Mouse (Mus musculus) frontal cortex, adult (tissue): Measurements from ENCODE around the gene Gm12184.
"Not testable (repeated sequence)": the region's sequence is repeated elsewhere in the genome, so short reads cannot be mapped to it uniquely, and the experiment has no call there.

ENCODE experiments used
- ATAC-seq: cut with Nextera tagmentation; 2 replicates; pipeline ENCODE4 v1.9.2; 2017; ENCODE audit warnings: mild to moderate bottlenecking, moderate library complexity, mixed read lengths; ENCODE audit not compliant: low TSS enrichment

The Gm12184 gene

DNA sequence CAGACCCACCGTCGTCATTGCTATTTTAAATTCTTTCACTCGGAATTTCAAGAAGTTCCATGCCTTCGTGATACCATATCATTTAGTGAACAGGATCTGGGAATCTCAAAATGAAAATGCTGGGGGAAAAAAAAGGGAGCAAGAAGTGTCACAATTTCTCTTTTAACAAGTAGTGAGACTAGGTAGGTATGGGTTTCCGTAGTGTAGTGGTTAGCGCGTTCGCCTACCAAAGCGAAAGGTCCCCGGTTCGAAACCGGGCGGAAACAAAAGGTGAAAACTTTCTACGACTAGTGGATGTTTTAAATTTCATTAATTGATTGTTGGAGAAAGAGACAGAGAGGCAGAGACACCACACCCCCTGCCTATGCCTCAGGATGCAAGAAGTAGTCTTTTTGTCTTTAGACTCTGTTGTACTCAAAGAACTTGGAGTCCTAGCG, 2.9 kb downstream of the Gm12184 start:
- ATAC-seq, result peak; percentile 48; the same call in 1 of the 2 replicates

DNA sequence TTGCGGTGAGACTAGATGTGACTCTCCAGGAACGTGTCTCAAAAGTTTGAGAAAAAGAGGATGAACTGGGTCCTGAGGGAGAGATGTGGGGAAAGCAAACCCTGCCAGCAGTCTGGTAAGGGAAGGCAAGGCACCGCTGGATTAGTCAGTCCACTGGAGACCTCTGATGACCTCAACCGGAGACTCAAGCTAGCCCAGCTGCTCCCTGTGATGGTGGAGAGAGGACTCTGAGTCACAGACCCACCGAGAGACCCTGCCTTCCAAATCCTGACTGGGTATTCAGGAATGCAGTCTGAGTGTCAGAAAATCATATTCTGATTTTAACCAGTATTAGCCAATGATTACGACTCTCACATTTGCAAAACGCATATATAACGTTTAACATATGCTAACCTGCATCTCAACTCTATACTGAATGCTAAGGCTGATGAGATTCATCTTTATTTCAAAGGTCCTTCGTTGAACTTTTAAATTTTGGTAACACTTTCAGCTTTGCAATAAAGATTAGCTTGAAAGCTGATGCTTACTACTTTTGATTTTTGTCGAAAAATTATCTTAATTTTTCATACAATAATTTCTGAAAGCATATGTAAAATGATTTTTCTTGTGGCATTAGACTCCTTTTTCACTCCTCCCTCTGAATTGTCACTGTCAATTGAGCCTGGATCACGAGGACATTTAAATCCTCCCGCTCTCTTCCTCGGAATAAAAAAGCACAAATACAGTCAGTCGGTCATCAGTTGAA, 3.5 kb downstream of the Gm12184 start:
- ATAC-seq, result no peak

GRCm38 (mm10) chr11:48821299-48821698, 5.2 kb downstream of the Gm12184 start:
- not testable (repeated sequence) for ATAC-seq

DNA sequence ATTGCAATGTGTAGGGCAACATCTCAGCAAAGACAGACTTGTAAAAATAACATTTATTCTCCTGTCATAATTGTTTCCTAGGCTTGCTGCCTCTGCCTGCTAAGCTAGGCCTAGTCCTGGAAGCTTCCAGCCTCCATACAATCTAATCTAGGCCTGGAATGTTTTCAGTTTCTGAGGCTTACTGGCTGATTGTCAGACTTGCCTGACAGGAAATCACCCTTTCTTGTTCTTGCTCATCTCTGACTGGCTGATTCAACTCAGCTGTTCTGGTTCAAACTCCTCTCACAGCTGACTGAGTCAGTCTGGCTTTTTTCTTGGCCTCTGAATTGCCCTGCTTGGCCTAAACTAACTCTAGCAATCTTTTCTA, 6.2 kb downstream of the Gm12184 start:
- ATAC-seq, result no peak

DNA sequence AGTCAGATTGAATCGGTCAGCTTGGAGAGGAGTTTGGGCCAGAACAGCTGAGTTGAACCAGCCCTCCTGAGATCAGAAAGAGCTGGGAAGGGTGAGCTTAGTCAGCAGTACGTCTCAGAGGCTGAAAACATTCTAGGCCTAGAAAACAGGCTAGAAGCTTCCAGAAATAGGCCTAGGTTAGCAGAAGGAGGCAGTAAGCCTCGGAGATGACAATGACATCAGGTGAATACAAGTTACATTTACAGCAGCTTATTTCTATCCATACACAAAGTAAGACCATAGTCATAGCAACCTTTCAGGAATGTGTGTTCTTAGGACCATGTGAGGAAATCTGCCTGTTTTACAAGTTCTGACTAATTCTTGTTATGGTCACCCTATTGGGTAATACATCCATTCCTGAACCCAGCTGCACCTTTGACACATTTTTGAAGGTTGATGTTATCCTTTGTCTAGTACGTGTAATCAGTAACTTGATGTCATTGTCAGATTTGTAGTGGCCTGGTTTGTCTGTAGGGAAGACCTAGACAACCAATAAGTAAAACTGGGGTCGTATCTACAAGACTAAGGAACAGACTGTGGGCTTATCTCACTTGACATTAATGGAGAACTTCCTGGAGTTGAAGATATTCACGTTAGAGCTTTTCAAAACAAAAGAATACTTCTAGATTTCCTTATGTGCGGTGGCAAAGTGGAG, 6.7 kb downstream of the Gm12184 start:
- no peak for ATAC-seq

GRCm38 (mm10) chr11:48818346-48818745, 8.1 kb downstream of the Gm12184 start:
- ATAC-seq, result peak; percentile 45

DNA sequence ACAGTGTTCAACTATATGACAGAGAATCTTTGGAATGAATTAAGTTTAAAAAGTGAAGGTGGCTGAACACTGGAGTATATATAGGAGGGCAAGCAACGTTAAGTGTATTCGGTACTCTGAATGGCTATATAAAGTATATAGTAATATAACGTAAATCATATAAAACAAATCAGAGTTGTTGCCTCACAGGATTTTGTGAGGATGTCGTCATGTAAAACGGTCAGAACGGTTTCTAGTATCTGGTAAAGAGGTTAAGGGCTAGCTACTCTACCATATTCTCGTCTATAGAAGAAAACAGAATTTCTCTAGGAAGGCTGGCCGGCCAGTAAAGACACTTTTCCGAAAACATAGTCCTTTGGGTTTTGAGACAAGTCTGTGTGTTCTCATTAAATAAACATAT, 8.7 kb downstream of the Gm12184 start:
- no peak for ATAC-seq

DNA sequence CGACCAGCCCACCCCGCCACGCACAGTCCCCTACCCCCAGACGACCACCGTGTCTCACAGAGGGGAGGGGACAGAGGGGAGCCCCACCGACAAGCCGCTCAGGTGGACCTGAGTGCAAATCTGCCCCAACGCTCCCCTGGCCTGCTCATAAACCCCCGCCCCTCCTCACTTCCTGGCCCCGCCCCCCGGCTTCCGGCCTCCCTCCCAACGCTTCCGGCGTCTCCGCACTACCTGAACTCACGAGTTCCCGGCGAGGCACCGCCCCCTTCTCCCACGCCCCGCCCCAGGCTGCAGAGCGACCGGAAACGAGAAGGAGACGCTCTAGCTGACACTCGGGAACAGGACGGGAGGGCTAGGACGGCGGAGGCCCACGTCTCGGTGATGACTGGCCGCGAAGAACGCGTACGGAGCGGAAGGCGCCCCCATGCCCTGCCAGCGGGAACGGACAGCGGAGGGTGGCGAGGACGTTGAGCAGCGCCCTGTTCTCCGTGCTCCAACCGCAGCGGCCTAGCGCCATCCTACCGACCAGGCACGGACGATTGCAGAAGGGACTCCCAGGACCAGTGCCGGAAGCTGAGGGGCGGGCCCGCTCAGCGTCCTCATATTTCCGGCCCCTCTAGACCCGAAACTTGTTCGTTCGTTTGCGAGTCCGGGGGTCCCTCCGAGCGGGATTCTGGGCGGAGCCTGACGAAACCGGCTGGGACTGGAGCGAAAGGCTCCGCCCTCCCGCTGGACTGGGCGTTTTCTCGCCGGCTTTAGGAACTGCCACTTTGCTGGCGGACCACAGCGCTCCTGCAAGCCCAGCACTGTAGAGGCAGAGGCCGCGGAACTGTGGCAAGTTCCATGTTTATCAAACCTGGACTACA, 9.4 kb downstream of the Gm12184 start, which contains the start of gene Trim41:
Gene Trim41, minus strand, starts transcription at position 554 of the 866 bp plus-strand sequence.
- ATAC-seq, result peak; percentile 92

- no peak for ATAC-seq
Measured at GRCm38 (mm10) chr11:48816281-48816781, 10.1 kb downstream of the Gm12184 start.

GRCm38 (mm10) chr11:48815851-48816250, 10.6 kb downstream of the Gm12184 start:
- ATAC-seq, result no peak

GRCm38 (mm10) chr11:48813782-48814181, 12.7 kb downstream of the Gm12184 start:
- no peak for ATAC-seq

DNA sequence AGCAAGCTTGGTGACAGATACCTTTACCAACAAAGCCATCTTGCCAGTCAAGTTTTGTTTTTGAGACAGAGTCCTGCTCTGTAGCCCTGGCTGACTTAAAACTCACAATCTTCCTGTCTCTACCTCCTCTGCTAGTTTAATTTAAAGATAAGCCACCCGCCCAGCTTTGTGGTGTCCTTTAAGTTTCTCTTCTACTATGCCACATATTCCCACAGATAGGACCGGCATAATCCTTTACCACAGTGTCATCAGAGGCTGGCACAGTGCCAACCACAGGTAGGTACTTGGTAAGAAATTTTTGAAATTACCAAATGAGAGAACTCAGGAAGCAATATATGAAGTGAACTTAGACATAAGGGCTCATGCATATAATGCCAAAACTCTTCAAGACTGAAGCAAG, 16.3 kb downstream of the Gm12184 start:
- no peak for ATAC-seq

GRCm38 (mm10) chr11:48809434-48809830, 17.0 kb downstream of the Gm12184 start:
- ATAC-seq, result no peak

DNA sequence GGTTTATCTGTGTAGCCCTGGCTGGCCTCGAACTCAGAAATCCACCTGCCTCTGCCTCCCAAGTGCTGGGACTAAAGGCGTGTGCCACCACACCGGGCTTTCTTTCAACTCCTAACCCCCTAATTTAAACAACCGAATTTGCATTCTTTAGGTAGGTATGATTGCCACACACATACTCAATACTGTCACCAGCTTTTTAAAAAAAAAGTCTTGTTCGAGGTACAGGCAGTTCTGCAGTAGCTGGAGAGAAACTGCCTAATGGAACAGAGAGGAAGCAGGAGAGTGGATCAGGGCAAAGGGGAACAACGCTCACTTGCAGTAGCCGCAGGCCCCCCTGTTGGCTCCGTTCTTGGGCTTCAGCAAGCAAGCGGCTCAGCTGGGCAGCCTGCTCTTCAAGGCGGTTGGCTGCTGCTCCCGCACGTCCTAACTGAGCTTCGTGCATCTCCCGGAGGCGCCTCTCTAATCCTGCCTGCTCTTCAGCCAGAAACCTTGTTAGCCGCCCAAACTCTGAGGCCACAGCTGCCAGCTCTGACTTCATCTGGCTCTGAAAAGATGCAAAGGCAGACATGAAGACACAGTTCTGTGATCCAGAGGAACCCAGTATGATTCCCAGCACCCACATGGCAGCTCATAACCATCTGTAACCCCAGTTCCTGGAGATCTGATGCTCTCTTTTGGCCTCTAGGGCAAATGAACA, 17.6 kb downstream of the Gm12184 start:
- ATAC-seq, result peak; percentile 44; the same call in 1 of the 2 replicates

- no peak for ATAC-seq
Measured at GRCm38 (mm10) chr11:48808304-48808646, 18.2 kb downstream of the Gm12184 start.

DNA sequence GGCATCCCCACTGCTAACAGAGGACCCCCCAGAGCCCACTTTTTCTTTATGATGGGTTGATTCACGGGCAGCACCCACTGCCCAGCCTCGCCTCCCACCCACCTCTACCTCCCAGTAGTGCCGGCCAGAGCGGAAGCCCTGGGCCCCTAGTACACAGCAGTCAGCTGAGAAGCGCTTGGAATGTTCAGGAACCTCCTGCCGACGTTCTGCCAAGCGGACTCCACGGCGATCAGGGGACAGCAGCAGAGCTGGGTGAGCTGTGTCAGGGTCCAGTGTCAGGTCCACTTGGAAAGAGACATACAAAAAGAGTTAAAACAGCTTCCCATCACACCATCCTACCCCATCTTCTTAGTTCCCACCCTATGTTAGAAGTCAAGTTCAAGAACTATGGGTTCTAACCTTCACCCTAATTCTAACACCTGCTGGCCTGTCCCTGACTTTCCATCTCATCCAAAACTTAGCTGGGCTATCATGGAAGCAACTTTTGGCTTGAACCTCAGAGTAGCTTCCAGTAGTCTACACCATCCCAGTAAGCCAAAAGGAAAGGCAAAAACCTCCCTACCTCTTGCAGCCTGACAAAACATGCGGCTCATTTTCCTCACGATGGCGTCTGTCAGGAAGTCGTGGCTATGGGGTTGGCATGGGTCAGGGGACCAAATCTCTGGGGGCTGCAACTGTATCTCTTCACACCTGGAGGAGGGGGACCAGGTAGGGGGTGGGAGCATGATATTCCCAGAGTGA, 18.7 kb downstream of the Gm12184 start:
- ATAC-seq, result peak; percentile 20

DNA sequence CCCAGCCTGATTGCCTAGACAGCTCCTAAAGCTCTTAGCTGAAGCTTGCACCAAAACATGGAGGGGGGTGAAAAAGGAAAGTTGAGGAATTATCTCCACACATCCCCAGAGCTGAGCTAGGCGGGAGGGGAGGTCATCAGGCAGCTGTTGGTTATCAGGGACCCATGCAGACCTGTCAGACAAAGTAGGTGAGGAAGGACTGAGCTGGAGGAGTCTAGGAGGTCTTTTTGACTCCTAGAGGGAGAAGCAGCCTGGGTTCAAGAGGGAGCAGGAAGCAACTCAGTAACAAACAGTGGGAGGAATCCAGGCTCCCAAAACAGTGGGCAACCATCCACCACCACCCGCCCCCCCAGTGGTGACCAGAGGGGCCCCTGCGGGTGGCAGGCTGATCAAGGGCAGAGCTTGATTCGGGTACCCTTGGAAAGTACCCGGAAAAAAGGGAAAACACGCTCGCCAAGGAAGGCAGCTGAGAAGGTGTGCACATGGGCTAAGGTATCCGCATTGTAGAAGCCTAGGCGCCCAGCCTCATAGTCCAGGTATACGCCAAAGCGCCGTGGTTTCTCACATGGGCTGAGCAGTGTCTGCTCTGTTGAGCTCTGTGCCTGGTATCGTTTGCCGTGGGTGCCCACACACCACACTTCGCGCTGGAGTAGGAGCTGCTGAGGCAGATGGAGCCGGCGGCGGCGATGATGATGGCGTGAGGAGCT, 19.4 kb downstream of the Gm12184 start:
- ATAC-seq, result peak; percentile 83

- no peak for ATAC-seq
Measured at GRCm38 (mm10) chr11:48804922-48805321, 21.5 kb downstream of the Gm12184 start.

DNA sequence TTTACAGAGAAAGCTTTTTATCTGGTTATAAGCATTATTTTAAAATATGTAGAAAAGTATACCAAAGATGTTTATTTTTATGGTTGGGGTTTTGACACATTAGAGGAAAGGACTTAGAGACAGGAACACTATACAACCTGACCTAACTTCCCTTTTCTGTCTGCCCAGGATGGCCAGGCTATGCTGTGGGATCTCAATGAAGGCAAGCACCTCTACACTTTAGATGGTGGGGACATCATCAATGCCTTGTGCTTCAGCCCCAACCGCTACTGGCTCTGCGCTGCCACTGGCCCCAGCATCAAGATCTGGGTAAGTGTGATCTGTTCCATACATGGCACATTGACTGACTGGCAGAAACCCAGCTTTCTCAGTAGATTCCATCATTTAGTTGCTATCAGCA, 22.5 kb downstream of the Gm12184 start:
- no peak for ATAC-seq
